Mouse (Mus musculus): ENCODE results near the gene Dnajb12.

DNA sequence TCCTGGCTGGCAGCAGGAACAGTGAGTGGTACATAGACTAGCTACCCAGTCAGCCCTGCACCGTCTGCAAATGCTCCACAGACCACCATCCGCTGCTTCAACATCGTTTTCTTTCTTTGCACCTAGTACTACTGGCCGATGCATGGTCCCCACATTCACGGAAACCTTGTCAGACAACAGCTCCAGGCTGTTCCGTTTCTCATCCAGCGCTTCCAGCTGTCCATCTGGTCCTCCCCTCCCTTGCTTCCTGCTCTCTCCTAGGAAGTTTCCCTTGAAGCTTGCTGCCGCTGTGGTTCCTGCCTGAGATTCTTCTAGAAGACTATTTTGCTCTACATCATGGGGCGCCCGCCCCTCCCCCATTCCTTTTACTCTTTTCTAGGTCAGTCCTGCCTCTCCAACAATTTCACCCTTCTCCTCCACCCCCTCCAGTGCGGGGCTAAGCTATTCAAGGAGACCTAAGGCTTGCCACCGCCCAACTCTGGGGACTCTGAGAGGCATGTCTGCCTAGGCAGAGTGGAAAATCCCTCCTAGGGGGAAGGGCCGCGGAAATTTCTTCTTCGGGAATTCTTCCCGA, 63.6 kb downstream of the Dnajb12 start:
- TF ChIP-seq POLR2A (IDR thresholded peaks at IDR 0.05; ENCODE audit: insufficient read depth, low read depth, low read length) (no peak), CTCF (IDR thresholded peaks at IDR 0.05; ENCODE audit: insufficient read depth, low read depth, low read length) (no peak)

Measured in olfactory bulb, adult 2 months (tissue).